Mouse (Mus musculus) heart, embryonic 13.5 days (tissue): ENCODE measurements around the gene Acaca. TPM values are rescaled to one million over a fixed set of nuclear protein-coding genes. Genes with fewer than 3 reads are reported as not detected.

Experiments used
- ATAC-seq: fragments of 200-750 bp; cut with Nextera tagmentation; 2 replicates; pipeline ENCODE4 v1.8.0; 2017; ENCODE audit warnings: moderate TSS enrichment; ENCODE audit not compliant: insufficient number of reproducible peaks, low FRiP score, low TSS enrichment; ENCODE audit errors: extremely low read depth
- H3K27ac ChIP-seq: fragments of 300-500 bp; sonication (generic); replicated peaks from 2 replicates; pipeline ENCODE4 v1.5.1; 2015; ENCODE audit warnings: moderate library complexity, mild to moderate bottlenecking, inconsistent platforms
- H3K27me3 ChIP-seq: fragments of 300-500 bp; sonication (generic); replicated peaks from 2 replicates; pipeline ENCODE4 v1.6.1; 2015; ENCODE audit warnings: mild to moderate bottlenecking, inconsistent platforms
- H3K36me3 ChIP-seq: fragments of 300-500 bp; sonication (generic); 2 replicates; pipeline ENCODE4 v1.6.1; 2015; ENCODE audit warnings: mild to moderate bottlenecking, inconsistent platforms
- H3K4me1 ChIP-seq: fragments of 300-500 bp; sonication (generic); 2 replicates; pipeline ENCODE4 v1.6.1; 2015; ENCODE audit warnings: inconsistent platforms
- H3K4me2 ChIP-seq: fragments of 300-500 bp; sonication (generic); 2 replicates; pipeline ENCODE4 v1.6.1; 2015; ENCODE audit warnings: inconsistent platforms, mild to moderate bottlenecking, moderate library complexity
- H3K4me3 ChIP-seq: fragments of 300-500 bp; sonication (generic); 2 replicates; pipeline ENCODE4 v1.5.1; 2015; ENCODE audit warnings: moderate library complexity, mild to moderate bottlenecking, inconsistent platforms
- H3K9ac ChIP-seq: fragments of 300-500 bp; sonication (generic); 2 replicates; pipeline ENCODE4 v1.6.1; 2015; ENCODE audit warnings: inconsistent platforms, mild to moderate bottlenecking, moderate library complexity
- H3K9me3 ChIP-seq: fragments of 300-500 bp; sonication (generic); 2 replicates; pipeline ENCODE4 v1.6.1; 2016; ENCODE audit warnings: inconsistent platforms
- WGBS: fragments of 180-500 bp; shearing (Covaris S2); methylation state at CpG from one replicate; pipeline ENCODE4 v1.1.7; 2015; ENCODE audit warnings: mixed read lengths; 5-methylcytosine and 5-hydroxymethylcytosine counted together
- polyA plus RNA-seq: library from polyadenylated mRNA; unstranded; fragments of >200 nt; fragmentation: Nextera tagmentation; extraction: Ambion mirVana; gene quantifications from 2 replicates; pipeline ENCODE4 v1.2.1, GENCODE M21; 2015

The Acaca gene
- polyA plus RNA-seq, 1 experiment from 2014 or later = 6.6 TPM

DNA sequence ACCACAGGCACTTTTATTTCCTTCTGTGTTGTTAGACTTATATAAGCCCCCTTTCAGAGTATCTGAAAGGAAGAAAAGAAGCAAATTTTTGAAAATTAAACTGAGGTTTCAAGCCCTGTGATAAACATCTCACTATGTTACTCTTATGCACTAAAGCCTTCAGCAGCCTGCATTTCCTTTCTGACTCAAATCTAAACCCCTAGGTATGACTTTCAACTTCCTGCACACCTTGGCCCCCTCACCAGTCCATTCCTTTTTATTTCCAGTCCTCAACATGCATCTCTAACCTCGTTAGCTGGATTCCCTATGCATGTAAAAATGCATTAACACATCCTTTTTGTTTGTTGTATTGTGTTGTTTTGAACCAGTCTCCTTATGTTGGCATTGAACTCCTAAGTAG lies 123.0 kb downstream of the Acaca start:
- Histone ChIP-seq H3K4me1 (no peaks in the 10 kb centered on the region), H3K4me2 (no peak overlapping the region), H3K27ac (no peak overlapping the region), H3K4me3 (no peak overlapping the region), H3K9ac (no peak overlapping the region), H3K9me3 (no peaks in the 10 kb centered on the region), H3K27me3 (no peaks in the 10 kb centered on the region), H3K36me3 (peaks cover 42% of the 10 kb centered on the region)
- ATAC-seq = no peak
- WGBS = 87% methylated on average over 1 of the region's 1 CpGs

GRCm38 (mm10) chr11:84255879-84256278 lies 126.4 kb downstream of the Acaca start:
- no peak overlapping the region for H3K27ac ChIP-seq
- no peak overlapping the region for H3K9ac ChIP-seq
- no peaks in the 10 kb centered on the region for H3K27me3 ChIP-seq
- no peak overlapping the region for H3K4me3 ChIP-seq
- H3K9me3 ChIP-seq = no peaks in the 10 kb centered on the region
- WGBS = 85% methylated on average over 4 of the region's 4 CpGs
- peaks cover 7% of the 10 kb centered on the region; the same call in 1 of the 2 replicates for H3K4me1 ChIP-seq
- no peak for ATAC-seq
- no peak overlapping the region for H3K4me2 ChIP-seq
- peaks cover 37% of the 10 kb centered on the region for H3K36me3 ChIP-seq

- Histone ChIP-seq H3K4me1 (peaks cover 7% of the 10 kb centered on the region; the same call in 1 of the 2 replicates), H3K9ac (no peak overlapping the region), H3K27me3 (no peaks in the 10 kb centered on the region), H3K36me3 (peaks cover 37% of the 10 kb centered on the region), H3K9me3 (no peaks in the 10 kb centered on the region), H3K27ac (no peak overlapping the region), H3K4me2 (no peak overlapping the region), H3K4me3 (no peak overlapping the region)
- ATAC-seq = no peak
- 54% methylated on average over 4 of the region's 4 CpGs for WGBS
Measured at GRCm38 (mm10) chr11:84258053-84258710, 128.7 kb downstream of the Acaca start.

DNA sequence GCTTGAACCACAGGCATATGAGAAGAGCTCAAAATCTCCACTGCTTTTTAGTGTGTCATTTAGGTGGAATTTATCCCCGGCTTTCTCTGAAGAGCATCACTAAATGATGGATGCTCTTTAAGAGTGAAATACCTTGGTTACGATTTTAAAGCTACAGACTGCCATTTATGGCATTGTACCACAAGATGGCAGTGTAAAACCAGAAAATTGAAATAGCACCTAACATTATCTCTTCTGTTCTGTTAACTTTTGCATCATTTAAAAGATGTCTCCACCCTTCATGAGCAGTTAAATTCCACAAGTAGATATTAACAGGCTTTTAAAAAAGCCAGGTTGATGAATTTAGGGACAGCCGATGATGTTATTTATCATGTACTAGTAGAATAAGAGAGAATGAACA lies 135.0 kb downstream of the Acaca start:
- Histone ChIP-seq H3K27me3 (no peaks in the 10 kb centered on the region), H3K4me1 (no peaks in the 10 kb centered on the region), H3K9me3 (no peaks in the 10 kb centered on the region), H3K4me3 (no peak overlapping the region), H3K9ac (no peak overlapping the region), H3K27ac (no peak overlapping the region), H3K36me3 (peaks cover 63% of the 10 kb centered on the region), H3K4me2 (no peak overlapping the region)
- 65% methylated on average over 3 of the region's 3 CpGs for whole genome bisulfite sequencing
- ATAC-seq = no peak

DNA sequence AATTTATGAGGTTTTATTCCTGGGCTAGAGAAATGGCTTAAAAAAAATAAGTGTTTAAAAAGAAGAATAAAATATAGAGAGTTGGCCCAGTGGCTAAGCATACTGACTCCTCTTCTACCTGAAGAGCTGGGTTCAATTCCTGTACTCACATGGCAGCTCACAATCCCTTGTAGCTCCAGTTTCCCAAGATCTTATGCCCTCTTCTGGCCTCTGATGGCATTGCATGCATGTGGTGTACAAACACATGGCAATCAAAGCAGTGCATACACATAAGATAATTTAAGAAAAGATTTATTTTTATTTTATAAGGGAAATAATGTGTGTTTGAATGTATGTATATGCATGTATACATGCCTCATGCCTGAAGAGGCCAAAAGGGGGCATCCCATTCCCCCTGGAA lies 138.6 kb downstream of the Acaca start:
- Histone ChIP-seq H3K4me2 (no peak overlapping the region), H3K4me1 (peaks cover 10% of the 10 kb centered on the region), H3K27me3 (no peaks in the 10 kb centered on the region), H3K36me3 (peaks cover 65% of the 10 kb centered on the region), H3K4me3 (no peak overlapping the region), H3K9ac (no peak overlapping the region), H3K9me3 (no peaks in the 10 kb centered on the region), H3K27ac (no peak overlapping the region)
- no peak for ATAC-seq

DNA sequence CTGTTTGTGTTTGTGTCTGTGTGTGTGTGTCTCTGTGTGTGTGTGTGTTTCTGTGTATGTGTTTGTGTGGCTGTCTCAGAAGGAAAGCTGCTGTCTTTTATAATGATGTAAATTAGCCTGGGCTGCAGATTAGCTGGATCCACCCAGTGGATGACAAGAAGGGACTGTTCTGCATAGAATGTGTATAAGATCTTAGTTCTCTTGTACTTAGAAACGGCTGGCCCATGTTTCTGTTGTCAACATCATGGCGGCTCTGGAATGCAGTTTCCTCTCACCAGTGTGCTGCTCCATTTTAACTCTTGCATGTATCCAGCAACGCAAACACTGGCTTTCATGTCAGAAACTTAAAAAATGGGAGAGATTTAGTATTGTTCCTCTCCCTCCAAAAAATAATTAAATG lies 141.0 kb downstream of the Acaca start:
- H3K4me3 ChIP-seq = no peak overlapping the region
- H3K9ac ChIP-seq = no peak overlapping the region
- peaks cover 57% of the 10 kb centered on the region for H3K36me3 ChIP-seq
- no peaks in the 10 kb centered on the region for H3K27me3 ChIP-seq
- no peak overlapping the region for H3K4me2 ChIP-seq
- no peaks in the 10 kb centered on the region for H3K9me3 ChIP-seq
- H3K4me1 ChIP-seq = peaks cover 10% of the 10 kb centered on the region
- WGBS = 73% methylated on average over 3 of the region's 3 CpGs
- no peak overlapping the region for H3K27ac ChIP-seq
- ATAC-seq = no peak

- H3K27ac ChIP-seq = no peak overlapping the region
- ATAC-seq = no peak
- no peak overlapping the region for H3K9ac ChIP-seq
- H3K36me3 ChIP-seq = peaks cover 45% of the 10 kb centered on the region
- no peak overlapping the region for H3K4me2 ChIP-seq
- no peaks in the 10 kb centered on the region for H3K9me3 ChIP-seq
- 83% methylated on average over 10 of the region's 10 CpGs for WGBS
- H3K4me3 ChIP-seq = no peak overlapping the region
- H3K27me3 ChIP-seq = no peaks in the 10 kb centered on the region
- peaks cover 10% of the 10 kb centered on the region for H3K4me1 ChIP-seq
Measured at GRCm38 (mm10) chr11:84271948-84272347, 142.5 kb downstream of the Acaca start.

DNA sequence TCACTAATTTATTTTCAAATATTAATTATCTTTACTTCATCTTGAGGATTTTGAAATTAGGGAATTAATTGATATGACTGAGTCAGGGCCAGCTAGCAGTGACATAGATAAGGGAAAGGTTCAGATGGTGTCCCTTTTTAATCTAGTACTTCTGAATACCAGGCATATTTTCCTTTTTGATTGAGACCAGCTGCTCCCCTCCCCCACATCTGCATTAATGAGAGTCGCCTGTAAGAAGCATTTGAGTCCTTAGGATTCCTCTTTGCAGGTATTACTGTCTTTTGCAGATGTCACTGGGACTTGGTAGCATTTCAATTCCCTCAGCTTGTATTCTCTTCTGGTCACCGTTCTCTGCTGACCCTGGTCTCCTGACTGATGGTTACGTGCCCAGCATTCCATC lies 143.1 kb downstream of the Acaca start:
- H3K27ac ChIP-seq = no peak overlapping the region
- WGBS = 59% methylated on average over 3 of the region's 3 CpGs
- no peaks in the 10 kb centered on the region for H3K27me3 ChIP-seq
- H3K9ac ChIP-seq = no peak overlapping the region
- no peak overlapping the region for H3K4me3 ChIP-seq
- ATAC-seq = no peak
- H3K9me3 ChIP-seq = no peaks in the 10 kb centered on the region
- peaks cover 10% of the 10 kb centered on the region for H3K4me1 ChIP-seq
- H3K4me2 ChIP-seq = no peak overlapping the region
- H3K36me3 ChIP-seq = peaks cover 46% of the 10 kb centered on the region

GRCm38 (mm10) chr11:84276979-84277378 lies 147.5 kb downstream of the Acaca start:
- no peak for ATAC-seq

DNA sequence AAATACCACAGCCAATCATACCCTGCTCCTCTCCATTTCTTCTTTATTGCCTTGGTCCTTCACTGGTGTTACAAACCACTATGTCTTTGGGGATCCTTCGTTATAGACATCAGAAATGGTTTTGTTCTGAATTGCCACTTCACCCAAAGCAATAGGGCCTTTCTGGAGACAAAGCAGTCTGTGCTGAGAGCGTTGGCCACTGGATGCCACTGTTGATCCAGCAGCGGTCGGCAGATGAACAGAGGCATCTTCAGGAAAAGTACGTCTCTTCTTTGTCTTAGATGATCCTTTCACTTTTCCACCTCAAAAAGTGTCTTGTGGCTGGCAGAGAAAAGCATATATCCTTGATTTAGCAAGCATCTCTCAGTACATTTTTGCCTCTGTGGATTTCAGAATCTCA lies 151.8 kb downstream of the Acaca start:
- no peak for ATAC-seq
- Histone ChIP-seq H3K27me3 (no peaks in the 10 kb centered on the region), H3K36me3 (peaks cover 37% of the 10 kb centered on the region), H3K4me1 (peaks cover 15% of the 10 kb centered on the region), H3K9me3 (no peaks in the 10 kb centered on the region), H3K27ac (no peak overlapping the region), H3K4me3 (no peak overlapping the region), H3K9ac (no peak overlapping the region), H3K4me2 (no peak overlapping the region)
- 67% methylated on average over 5 of the region's 5 CpGs for WGBS

More at GRCm38 (mm10) chr11:84276979-84277378, 147.5 kb downstream of the Acaca start:
- WGBS = 73% methylated on average over 5 of the region's 5 CpGs
- Histone ChIP-seq H3K9ac (no peak overlapping the region), H3K9me3 (no peaks in the 10 kb centered on the region), H3K4me2 (no peak overlapping the region), H3K27me3 (no peaks in the 10 kb centered on the region), H3K4me3 (no peak overlapping the region), H3K4me1 (peaks cover 10% of the 10 kb centered on the region), H3K27ac (no peak overlapping the region), H3K36me3 (peaks cover 45% of the 10 kb centered on the region)

DNA sequence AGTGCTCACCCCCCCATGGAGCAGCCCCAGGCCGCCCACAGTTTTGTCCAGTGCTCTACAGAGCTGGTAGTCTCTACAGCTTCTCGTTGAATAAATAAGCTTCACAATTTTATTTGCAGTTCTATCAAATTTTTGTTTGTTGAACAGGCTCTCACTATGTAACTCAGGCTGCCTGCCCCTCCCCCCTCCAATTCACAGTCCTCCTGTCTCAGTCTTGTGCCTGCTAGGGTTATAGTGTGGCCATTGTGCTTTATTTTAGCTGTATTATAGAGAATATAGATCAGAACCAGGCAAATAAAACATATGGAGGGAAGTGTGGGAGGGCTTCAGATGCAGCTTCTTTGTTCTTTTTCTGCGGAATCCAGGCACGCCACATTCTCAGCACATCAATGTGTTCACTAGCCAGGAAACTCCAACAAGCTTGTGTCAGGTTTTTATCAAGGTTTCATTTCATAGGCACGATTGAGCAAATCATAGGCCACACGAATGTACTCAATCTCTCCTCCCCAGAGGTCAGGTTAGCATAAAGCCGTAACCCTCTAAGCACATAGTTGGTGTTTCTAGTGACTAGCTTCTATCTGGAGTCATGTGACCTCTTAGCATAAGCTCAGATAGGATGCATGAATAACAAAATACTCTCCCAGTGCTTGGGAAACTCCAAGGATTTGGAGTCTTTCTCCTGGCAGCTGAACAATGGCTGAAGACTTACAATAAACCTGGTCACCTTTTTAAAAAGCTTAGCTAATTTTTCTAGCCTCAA lies 153.7 kb downstream of the Acaca start:
- H3K4me1 ChIP-seq = peaks cover 24% of the 10 kb centered on the region
- no peak overlapping the region for H3K27ac ChIP-seq
- no peaks in the 10 kb centered on the region for H3K9me3 ChIP-seq
- H3K4me3 ChIP-seq = no peak overlapping the region
- peaks cover 27% of the 10 kb centered on the region for H3K36me3 ChIP-seq
- 77% methylated on average over 7 of the region's 7 CpGs for WGBS
- no peak for ATAC-seq
- H3K27me3 ChIP-seq = no peaks in the 10 kb centered on the region
- H3K4me2 ChIP-seq = no peak overlapping the region
- H3K9ac ChIP-seq = peak overlapping the region; percentile 24; the same call in 1 of the 2 replicates

- no peak for ATAC-seq
- Histone ChIP-seq H3K4me3 (no peak overlapping the region), H3K9me3 (no peaks in the 10 kb centered on the region), H3K27ac (peak overlapping the region; percentile 49), H3K27me3 (no peaks in the 10 kb centered on the region), H3K4me1 (peaks cover 31% of the 10 kb centered on the region), H3K9ac (no peak overlapping the region), H3K4me2 (peak overlapping the region; percentile 44; the same call in 1 of the 2 replicates), H3K36me3 (peaks cover 6% of the 10 kb centered on the region; the same call in 1 of the 2 replicates)
- 33% methylated on average over 3 of the region's 3 CpGs for WGBS
Measured at GRCm38 (mm10) chr11:84290781-84291180, 161.3 kb downstream of the Acaca start.
